In genomic region chr7:63912234-63912810, GRCm38 (mm10) we compare ENCODE assay signal across 8 mouse cellular contexts. TPM values are rescaled to one million over a fixed set of nuclear protein-coding genes. Genes with fewer than 3 reads are reported as not detected.
DNase-seq lines count a peak whose midpoint lies in the region; ATAC-seq and TF ChIP-seq lines count a peak whose summit lies in the region.

No protein-coding gene starts in this region.

- intact Hi-C loops in left cerebral cortex, adult 2 months (cut with DNase I), result loop anchor here (2.0 kb wide), 1 partner anchor 16 kb away; no protein-coding TSS in a partner anchor

- H3K9me3 ChIP-seq in forebrain, embryonic 13.5 days (replicated peaks), result no peaks in the 10 kb centered on the region
- no peaks in the 10 kb centered on the region for H3K9me3 ChIP-seq in hindbrain, embryonic 11.5 days (ENCODE audit: control insufficient read depth, low read length)
- H3K9me3 ChIP-seq in lung, embryonic 14.5 days (ENCODE audit: low read depth, low read length), result no peaks in the 10 kb centered on the region

- H3K4me1 ChIP-seq in forebrain, embryonic 13.5 days, result peaks cover 68% of the 10 kb centered on the region
- H3K4me1 ChIP-seq in hindbrain, embryonic 11.5 days (replicated peaks; ENCODE audit: control insufficient read depth, insufficient read depth, low read length), result peaks cover 18% of the 10 kb centered on the region
- peaks cover 27% of the 10 kb centered on the region for H3K4me1 ChIP-seq in lung, embryonic 14.5 days (ENCODE audit: insufficient read depth)
- peaks cover 53% of the 10 kb centered on the region for H3K4me1 ChIP-seq in olfactory bulb, adult 2 months (ENCODE audit: control insufficient read depth, insufficient read depth, low read length)

- 16% methylated on average over 7 of the region's 7 CpGs for WGBS in forebrain, embryonic 13.5 days
- WGBS in hindbrain, embryonic 11.5 days, result 33% methylated on average over 7 of the region's 7 CpGs
- 25% methylated on average over 7 of the region's 7 CpGs for WGBS in lung, embryonic 14.5 days
- WGBS in olfactory bulb, adult 2 months, result 23% methylated on average over 7 of the region's 7 CpGs

- ATAC-seq in forebrain, embryonic 13.5 days, result peak; percentile 41
- ATAC-seq in hindbrain, embryonic 11.5 days (ENCODE audit: low FRiP score), result peak; percentile 26; the same call in 1 of the 2 replicates
- ATAC-seq in lung, embryonic 14.5 days (ENCODE audit: insufficient read depth), result peak; percentile 71

- peak overlapping the region; percentile 81 for H3K27ac ChIP-seq in left cerebral cortex, adult 2 months
- H3K27ac ChIP-seq in forebrain, embryonic 13.5 days, result peak overlapping the region; percentile 48
- H3K27ac ChIP-seq in hindbrain, embryonic 11.5 days (ENCODE audit: low read depth, low read length), result no peak overlapping the region
- peak overlapping the region; percentile 67 for H3K27ac ChIP-seq in lung, embryonic 14.5 days (ENCODE audit: low read depth)
- H3K27ac ChIP-seq in olfactory bulb, adult 2 months (ENCODE audit: insufficient read depth, low read depth, low read length), result peak overlapping the region; percentile 8

- TF ChIP-seq POLR2A in olfactory bulb, adult 2 months (IDR thresholded peaks at IDR 0.05; ENCODE audit: insufficient read depth, low read depth, low read length), result no peak

- no peak for TF ChIP-seq CTCF in left cerebral cortex, adult 2 months (IDR thresholded peaks at IDR 0.05)
- no peak for TF ChIP-seq CTCF in lung, embryonic 14.5 days (IDR thresholded peaks at IDR 0.05; ENCODE audit: low read depth)
- TF ChIP-seq CTCF in olfactory bulb, adult 2 months (IDR thresholded peaks at IDR 0.05; ENCODE audit: insufficient read depth, low read depth, low read length), result no peak

- no peak for DNase-seq in left cerebral cortex, adult 2 months (ENCODE audit: extremely low spot score in 1 of 2, low spot score in 2 of 2)
- no peak for DNase-seq in left cerebral cortex, adult 11 months (ENCODE audit: low spot score)
- DNase-seq in hindbrain, embryonic 11.5 days (ENCODE audit: low spot score), result peak; percentile 37
- peak; percentile 61 for DNase-seq in lung, embryonic 14.5 days
- DNase-seq in frontal cortex, postnatal 10 days (ENCODE audit: low spot score in 2 of 2), result no peak
- no peak for DNase-seq in frontal cortex, postnatal 14 days (ENCODE audit: low spot score in 2 of 2)

- H3K4me3 ChIP-seq in left cerebral cortex, adult 2 months, result no peak overlapping the region
- no peak overlapping the region for H3K4me3 ChIP-seq in forebrain, embryonic 13.5 days
- H3K4me3 ChIP-seq in hindbrain, embryonic 11.5 days (ENCODE audit: low read depth, low read length), result no peak overlapping the region
- no peak overlapping the region for H3K4me3 ChIP-seq in lung, embryonic 14.5 days (ENCODE audit: low read depth, low read length)
- H3K4me3 ChIP-seq in olfactory bulb, adult 2 months (ENCODE audit: insufficient read depth, low read depth, low read length), result no peak overlapping the region

- H3K27me3 ChIP-seq in forebrain, embryonic 13.5 days, result no peaks in the 10 kb centered on the region
- no peaks in the 10 kb centered on the region for H3K27me3 ChIP-seq in hindbrain, embryonic 11.5 days (ENCODE audit: control insufficient read depth, insufficient read depth, low read length)
- H3K27me3 ChIP-seq in lung, embryonic 14.5 days (ENCODE audit: insufficient read depth, low read length), result no peaks in the 10 kb centered on the region

- H3K4me2 ChIP-seq in forebrain, embryonic 13.5 days, result no peak overlapping the region
- H3K4me2 ChIP-seq in hindbrain, embryonic 11.5 days (replicated peaks; ENCODE audit: low read depth, low read length), result no peak overlapping the region
- 0 out of 2 replicates have a peak overlapping the region, but pooled peaks have one; percentile 4 for H3K4me2 ChIP-seq in lung, embryonic 14.5 days

- no peak overlapping the region for H3K9ac ChIP-seq in forebrain, embryonic 13.5 days
- H3K9ac ChIP-seq in hindbrain, embryonic 11.5 days (ENCODE audit: low read depth, low read length), result no peak overlapping the region
- 0 out of 2 replicates have a peak overlapping the region, but pooled peaks have one; percentile 2 for H3K9ac ChIP-seq in lung, embryonic 14.5 days

- no peaks in the 10 kb centered on the region for H3K36me3 ChIP-seq in forebrain, embryonic 13.5 days (ENCODE audit: poor library complexity, severe bottlenecking)
- no peaks in the 10 kb centered on the region for H3K36me3 ChIP-seq in hindbrain, embryonic 11.5 days (ENCODE audit: control insufficient read depth, insufficient read depth, low read length)
- H3K36me3 ChIP-seq in lung, embryonic 14.5 days (ENCODE audit: insufficient read depth), result no peaks in the 10 kb centered on the region

RNA-seq across cellular contexts. Expression of gene E030018B13Rik, which starts 4.3 kb away (rescaled TPM):
- total RNA-seq in left cerebral cortex, adult 2 months (2021), result not detected
- 0.22 TPM in 1 of 2 replicates, not detected in the other for polyA plus RNA-seq in forebrain, embryonic 13.5 days (2015; fragmentation: Nextera tagmentation; extraction: Ambion mirVana)
- polyA plus RNA-seq in hindbrain, embryonic 11.5 days (2014; fragmentation: Nextera tagmentation; extraction: Ambion mirVana), result 0.28 TPM in 1 of 2 replicates, not detected in the other
- 0.18 TPM in 1 of 2 replicates, not detected in the other for polyA plus RNA-seq in lung, embryonic 14.5 days (2014; fragmentation: Nextera tagmentation; extraction: Ambion mirVana)
- not detected in 2 replicates for polyA plus RNA-seq in olfactory bulb, adult 2 months (2012; ENCODE audit: insufficient read depth, insufficient read length, low replicate concordance, missing spikeins)

RNA-seq across cellular contexts. Expression of gene Klf13, which starts 26.4 kb away (rescaled TPM):
- 100 to 1,000 TPM; 179 to 199 TPM for total RNA-seq in left cerebral cortex, adult 2 months (2021)
- polyA plus RNA-seq in forebrain, embryonic 13.5 days (2015; fragmentation: Nextera tagmentation; extraction: Ambion mirVana), result 30.4 and 33.5 TPM in 2 replicates
- polyA plus RNA-seq in hindbrain, embryonic 11.5 days (2014; fragmentation: Nextera tagmentation; extraction: Ambion mirVana), result 30.4 and 35.4 TPM in 2 replicates
- polyA plus RNA-seq in lung, embryonic 14.5 days (2014; fragmentation: Nextera tagmentation; extraction: Ambion mirVana), result 29.0 and 32.6 TPM in 2 replicates
- polyA plus RNA-seq in olfactory bulb, adult 2 months (2012; ENCODE audit: insufficient read depth, insufficient read length, low replicate concordance, missing spikeins), result 47.4 and 143 TPM in 2 replicates

Comparison
In these comparisons a context has a peak if more than half of its experiments do, and no peak if none do; other contexts are left out.
1. DNase-seq: peak in hindbrain, embryonic 11.5 days (single experiment) and lung, embryonic 14.5 days (single experiment); none in left cerebral cortex, adult 2 months (0 of 2), left cerebral cortex, adult 11 months (single experiment), frontal cortex, postnatal 10 days (0 of 2) and frontal cortex, postnatal 14 days (0 of 2).
2. Peak in every context shown above with its lines, with median percentiles within 50 percentile points of each other: ATAC-seq.